Mouse (Mus musculus) MEL (cell line): Measurements from ENCODE around the gene Krtdap. TPM values are rescaled to one million over a fixed set of nuclear protein-coding genes. Genes with fewer than 3 reads are reported as not detected.
"Not testable (repeated sequence)": the region's sequence is repeated elsewhere in the genome, so short reads cannot be mapped to it uniquely, and the experiment has no call there.

Experiments used
- DNase-seq: peaks from one replicate; pipeline ENCODE4 v3.0.0; 2011; ENCODE audit warnings: low read depth, low spot score
- H3K27ac ChIP-seq: 2 replicates; pipeline ENCODE4 v1.5.1; 2012; ENCODE audit warnings: low read depth, mild to moderate bottlenecking, control low read depth, low read length, moderate library complexity; ENCODE audit not compliant: control insufficient read depth
- H3K27me3 ChIP-seq, 2 experiments: fragments of 150-350 bp in 1 of 2; sonication (generic) in 1 of 2; 2 replicates each; pipeline ENCODE4 v1.6.1; 2012; ENCODE audit warnings: low read length in 2 of 2, mild to moderate bottlenecking in 2 of 2, improper control_type of control experiment in 1 of 2, moderate library complexity in 1 of 2; ENCODE audit not compliant: insufficient read depth in 2 of 2, control insufficient read depth in 1 of 2
- H3K36me3 ChIP-seq, 2 experiments: 2 replicates each; pipeline ENCODE4 v1.6.1; 2012 to 2014; ENCODE audit warnings: low read length in 2 of 2, improper control_type of control experiment in 1 of 2, inconsistent platforms in 1 of 2, mild to moderate bottlenecking in 1 of 2; ENCODE audit not compliant: insufficient read depth in 2 of 2, control insufficient read depth in 1 of 2
- H3K4me1 ChIP-seq, 2 experiments: fragments of 150-350 bp in 1 of 2; sonication (generic) in 1 of 2; 2 replicates each; pipeline ENCODE4 v1.6.1; 2012; ENCODE audit warnings: low read length in 2 of 2, improper control_type of control experiment in 1 of 2, mild to moderate bottlenecking in 1 of 2; ENCODE audit not compliant: insufficient read depth in 2 of 2, control insufficient read depth in 1 of 2
- H3K4me3 ChIP-seq, 2 experiments: fragments of 150-350 bp in 1 of 2; sonication (generic) in 1 of 2; 2 replicates each; pipeline ENCODE4 v1.5.1; 2012; ENCODE audit warnings: low read depth in 2 of 2, low read length in 2 of 2, mild to moderate bottlenecking in 2 of 2, moderate library complexity in 2 of 2, control low read depth in 1 of 2, improper control_type of control experiment in 1 of 2; ENCODE audit not compliant: control insufficient read depth in 1 of 2, insufficient read depth in 1 of 2
- H3K79me2 ChIP-seq: 2 replicates; pipeline ENCODE4 v1.6.1; 2012; ENCODE audit warnings: mild to moderate bottlenecking, low read length, moderate library complexity; ENCODE audit not compliant: control insufficient read depth, poor library complexity, insufficient read depth
- H3K9ac ChIP-seq: 2 replicates; pipeline ENCODE4 v1.6.1; 2012; ENCODE audit warnings: low read depth, mild to moderate bottlenecking, control low read depth, low read length, moderate library complexity; ENCODE audit not compliant: control insufficient read depth, poor library complexity, severe bottlenecking
- H3K9me3 ChIP-seq: fragments of 150-350 bp; sonication (generic); replicated peaks from 2 replicates; pipeline ENCODE4 v1.6.1; 2012; ENCODE audit warnings: mild to moderate bottlenecking, low read length, improper control_type of control experiment, moderate library complexity; ENCODE audit not compliant: insufficient read depth
- GABPA ChIP-seq: IDR thresholded peaks from 2 replicates; pipeline ENCODE4 v1.6.1; 2012; ENCODE audit warnings: low read depth, mild to moderate bottlenecking, inconsistent platforms, low read length, improper control_type of control experiment, moderate library complexity
- JUND ChIP-seq: IDR thresholded peaks from 2 replicates; pipeline ENCODE4 v1.6.1; 2011; ENCODE audit warnings: low read depth, mild to moderate bottlenecking, improper control_type of control experiment, low read length
- MAX ChIP-seq: IDR thresholded peaks from 2 replicates; pipeline ENCODE4 v1.6.1; 2011; ENCODE audit warnings: low read length, improper control_type of control experiment
- NELFE ChIP-seq: IDR thresholded peaks from 2 replicates; pipeline ENCODE4 v1.6.1; 2011; ENCODE audit warnings: low read depth, low read length, improper control_type of control experiment
- NRF1 ChIP-seq: IDR thresholded peaks from 2 replicates; pipeline ENCODE4 v1.6.1; 2014; ENCODE audit warnings: low read depth, mild to moderate bottlenecking, inconsistent platforms, low read length, improper control_type of control experiment, moderate library complexity; ENCODE audit not compliant: poor library complexity, insufficient read depth, severe bottlenecking
- POLR2AphosphoS5 ChIP-seq: IDR thresholded peaks from 2 replicates; pipeline ENCODE4 v1.6.1; 2012; ENCODE audit warnings: low read depth, borderline replicate concordance, mild to moderate bottlenecking, inconsistent platforms, low read length, moderate library complexity, mixed read lengths
- RAD21 ChIP-seq: IDR thresholded peaks from 2 replicates; pipeline ENCODE4 v1.6.1; 2011; ENCODE audit warnings: mild to moderate bottlenecking, low read depth, low read length, improper control_type of control experiment
- TBP ChIP-seq: IDR thresholded peaks from 2 replicates; pipeline ENCODE4 v1.8.0; 2011; ENCODE audit warnings: low read depth, low read length, improper control_type of control experiment
- TCF12 ChIP-seq: IDR thresholded peaks from 2 replicates; pipeline ENCODE4 v1.6.1; 2014; ENCODE audit warnings: low read depth, mild to moderate bottlenecking, inconsistent platforms, low read length, improper control_type of control experiment, moderate library complexity
- UBTF ChIP-seq: IDR thresholded peaks from 2 replicates; pipeline ENCODE4 v1.6.1; 2012; ENCODE audit warnings: low read depth, mild to moderate bottlenecking, inconsistent platforms, low read length, improper control_type of control experiment, moderate library complexity, borderline replicate concordance; ENCODE audit not compliant: insufficient read depth
- ZKSCAN1 ChIP-seq: IDR thresholded peaks from 2 replicates; pipeline ENCODE4 v1.6.1; 2012; ENCODE audit warnings: low read depth, mild to moderate bottlenecking, inconsistent platforms, low read length, improper control_type of control experiment, moderate library complexity
- ZNF384 ChIP-seq: IDR thresholded peaks from 2 replicates; pipeline ENCODE4 v1.6.1; 2012; ENCODE audit warnings: low read depth, mild to moderate bottlenecking, inconsistent platforms, low read length, improper control_type of control experiment
- polyA plus RNA-seq, 2 experiments: library from polyadenylated mRNA; stranded (reverse) in 1 of 2; unstranded in 1 of 2; fragments of >175 nt in 1 of 2; fragments of >200 nt in 1 of 2; gene quantifications; 2 replicates each; pipeline versions ENCODE4 v1.2.1 to v1.2.4; 2012; ENCODE audit warnings: low replicate concordance in 2 of 2, low read depth in 1 of 2; ENCODE audit not compliant: insufficient read length in 2 of 2, insufficient read depth in 1 of 2, missing spikeins in 1 of 2
- total RNA-seq: library from RNA; depleted of rRNA; stranded (reverse); fragments of 300-350 nt; gene quantifications from 2 replicates; pipeline ENCODE4 v1.2.3, GENCODE M21; 2012

Krtdap gene
- total and polyA plus RNA-seq, 3 experiments, result not detected

DNA sequence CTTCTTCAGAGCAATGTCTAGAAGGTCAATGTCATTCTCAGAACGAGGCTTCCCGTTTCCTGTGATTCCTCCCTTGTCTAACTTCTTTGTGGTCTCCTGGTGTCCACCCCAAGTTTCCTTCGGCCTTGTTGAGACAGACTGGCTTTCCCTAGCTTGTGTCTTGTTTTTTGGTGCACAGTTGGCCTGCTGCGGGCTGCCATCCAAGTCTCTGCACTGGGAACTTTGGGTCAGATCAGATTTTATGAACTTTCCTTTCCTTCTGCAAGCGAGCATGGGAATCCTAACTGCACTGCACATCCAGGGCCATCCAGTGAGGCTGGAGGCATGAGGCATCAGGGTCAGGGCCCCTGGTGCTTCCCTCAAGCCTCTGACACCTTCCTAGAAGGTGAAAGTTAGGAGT, 33.8 kb downstream of the Krtdap start:
- no peak for TF ChIP-seq ZKSCAN1
- TF ChIP-seq TBP, result no peak
- H3K9me3 ChIP-seq, result no peaks in the 10 kb centered on the region
- H3K27ac ChIP-seq, result no peak overlapping the region
- H3K27me3 ChIP-seq, result peaks cover 2% of the 10 kb centered on the region in 2 experiments; a peak in 2 of 4 replicates
- H3K9ac ChIP-seq, result no peak overlapping the region
- H3K4me3 ChIP-seq, result no peak overlapping the region; a peak in 1 of 4 replicates
- H3K36me3 ChIP-seq, result no peaks in the 10 kb centered on the region
- H3K4me1 ChIP-seq, result peaks cover 0 to 3% of the 10 kb centered on the region in 2 experiments; a peak in 2 of 4 replicates
- DNase-seq, result no peak
- H3K79me2 ChIP-seq, result no peaks in the 10 kb centered on the region

DNA sequence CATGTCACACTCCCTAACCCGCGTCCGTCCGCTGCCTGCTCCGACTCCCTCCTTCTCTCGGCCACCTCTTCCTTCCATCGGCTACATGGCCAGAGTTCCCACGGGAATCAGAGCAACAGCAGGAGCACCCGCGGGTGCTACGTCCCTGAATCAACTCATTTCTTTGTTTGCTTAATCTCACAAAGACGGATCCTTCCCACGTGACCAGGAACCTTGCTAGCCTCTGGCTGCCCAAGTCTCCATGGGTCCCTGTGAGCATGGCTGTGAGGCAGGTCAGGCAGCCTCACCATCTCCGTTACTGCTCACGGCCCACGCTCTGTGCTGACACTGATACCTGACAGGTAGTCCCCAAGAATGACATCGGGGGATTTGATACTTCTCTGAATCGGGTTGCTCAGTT, 36.0 kb downstream of the Krtdap start, which contains the start of gene Ffar2:
Ffar2 (minus strand) TSS at position 101 of the 400 bp plus-strand sequence.
- Histone ChIP-seq H3K79me2 (no peaks in the 10 kb centered on the region), H3K27me3 (0 out of 4 replicates have a peak, but pooled peaks cover 0 to 2% of the 10 kb centered on the region in 2 experiments), H3K9ac (no peak within 1 kb of the TSS), H3K36me3 (peaks cover 0 to 8% of the 10 kb centered on the region in 2 experiments; a peak in 2 of 4 replicates), H3K9me3 (no peaks in the 10 kb centered on the region), H3K27ac (no peak within 1 kb of the TSS), H3K4me1 (peaks cover 3 to 13% of the 10 kb centered on the region in 2 experiments), H3K4me3 (no peak within 1 kb of the TSS)
- TF ChIP-seq JUND (no peak), GABPA (no peak), POLR2AphosphoS5 (no peak), TBP (no peak), RAD21 (no peak)
- no peak for DNase-seq

DNA sequence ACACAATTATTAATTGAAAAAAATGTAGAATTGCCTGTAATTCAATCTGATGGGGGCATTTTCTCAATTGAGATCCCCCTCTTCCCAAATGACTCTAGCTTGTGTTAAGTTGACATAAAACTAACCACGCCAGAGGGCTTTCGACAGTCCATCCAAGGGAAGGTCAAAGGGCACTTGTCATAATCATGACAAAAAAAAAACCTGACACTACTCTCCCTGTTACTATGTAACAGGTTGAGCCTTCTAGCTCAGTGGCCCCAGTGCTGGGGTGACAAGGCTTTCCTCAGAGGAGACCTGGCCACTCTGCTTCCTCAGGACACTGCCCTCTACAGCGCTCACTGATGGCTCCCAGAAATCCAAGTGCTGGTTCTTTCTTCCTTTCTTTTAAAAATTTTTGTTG, 36.6 kb downstream of the Krtdap start:
- Histone ChIP-seq H3K79me2 (no peaks in the 10 kb centered on the region), H3K27me3 (0 out of 4 replicates have a peak, but pooled peaks cover 0 to 2% of the 10 kb centered on the region in 2 experiments), H3K4me3 (no peak overlapping the region), H3K4me1 (peaks cover 3 to 13% of the 10 kb centered on the region in 2 experiments), H3K27ac (no peak overlapping the region), H3K9ac (no peak overlapping the region), H3K36me3 (peaks cover 0 to 8% of the 10 kb centered on the region in 2 experiments; a peak in 2 of 4 replicates), H3K9me3 (no peaks in the 10 kb centered on the region)
- DNase-seq, result no peak
- TF ChIP-seq NELFE (no peak), MAX (no peak)

- Histone ChIP-seq H3K4me3 (no peak overlapping the region), H3K36me3 (peaks cover 0 to 12% of the 10 kb centered on the region in 2 experiments; a peak in 2 of 4 replicates), H3K79me2 (no peaks in the 10 kb centered on the region), H3K9ac (no peak overlapping the region), H3K27ac (no peak overlapping the region; the same call in 1 of the 2 replicates), H3K4me1 (peaks cover 3 to 17% of the 10 kb centered on the region in 2 experiments; a peak in 3 of 4 replicates)
- peak; percentile 41 for DNase-seq
- TF ChIP-seq ZNF384 (peak; percentile 88), TBP (peak; percentile 70; the same call in 1 of the 2 replicates), TCF12 (no peak), UBTF (0 out of 2 replicates have a peak, but pooled peaks have one; percentile 59), NRF1 (no peak)
- TF ChIP-seq, all 39 proteins: peak for 3
- Histone ChIP-seq H3K9me3 (no peaks in the 10 kb centered on the region), H3K27me3 (no peaks in the 10 kb centered on the region)
These were observed 39.0 kb downstream of the Krtdap start for GRCm38 (mm10) chr7:30826660-30827059.

DNA sequence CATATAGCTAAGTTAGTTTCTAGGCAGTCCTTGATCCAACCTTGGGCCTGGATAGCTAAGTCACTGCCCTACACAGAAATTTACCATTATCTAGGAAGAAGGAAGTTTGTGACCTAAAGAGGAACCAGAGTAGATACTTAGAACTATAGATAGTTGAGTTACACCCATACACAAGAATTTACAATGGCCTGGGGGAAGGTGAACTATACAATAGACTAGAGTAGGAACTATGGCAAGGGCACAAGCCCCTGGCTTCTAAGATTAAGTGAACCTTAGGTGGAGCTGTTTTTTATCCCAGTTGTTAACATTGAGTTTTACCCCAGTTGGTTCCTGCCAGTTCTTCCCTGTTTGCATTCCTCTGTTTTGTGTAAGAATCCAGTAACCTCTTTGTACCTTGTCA, 41.2 kb downstream of the Krtdap start:
- H3K4me1 ChIP-seq, result peaks cover 6 to 21% of the 10 kb centered on the region in 2 experiments; a peak in 3 of 4 replicates
- peak overlapping the region; percentile 41; the same call in 1 of the 2 replicates for H3K27ac ChIP-seq
- not testable (repeated sequence) for H3K9ac ChIP-seq, H3K4me3 ChIP-seq, H3K9me3 ChIP-seq, H3K79me2 ChIP-seq, H3K27me3 ChIP-seq
- peak; percentile 43 for DNase-seq
- H3K36me3 ChIP-seq, result peaks cover 0 to 15% of the 10 kb centered on the region in 2 experiments; a peak in 2 of 4 replicates
